Mouse (Mus musculus) heart, postnatal 10 days (tissue): ENCODE data around the gene Mecom. TPM values are rescaled to one million over a fixed set of nuclear protein-coding genes. Genes with fewer than 3 reads are reported as not detected.

Experiments used
- DNase-seq, 2 experiments: peaks; one replicate each; pipeline ENCODE4 v3.0.0; 2021
- intact Hi-C: fragments of 180-260 bp; cut with DNase I; formaldehyde crosslinking; loops from one replicate; pipeline ENCODE4 v1.15.1; 2025
- total RNA-seq, 2 experiments: library from RNA; stranded (reverse); gene quantifications; 2 replicates each; pipeline ENCODE4 v1.2.3; 2021

Gene Mecom
- total RNA-seq, 2 experiments from 2014 or later: 27.4 to 35.8 TPM

GRCm38 (mm10) chr3:30220701-30221412 lies 327.0 kb downstream of the Mecom start:
- DNase-seq: no peak
- intact Hi-C loops: no loop called here

GRCm38 (mm10) chr3:30219891-30220290 lies 327.9 kb downstream of the Mecom start:
- DNase-seq: no peak
- intact Hi-C loops: no loop called here

- intact Hi-C loops: no loop called here
- DNase-seq: peak; percentile 11 to 18
Measured at GRCm38 (mm10) chr3:30219190-30219884, 328.5 kb downstream of the Mecom start.

GRCm38 (mm10) chr3:30214607-30215006 lies 333.2 kb downstream of the Mecom start:
- no peak for DNase-seq
- intact Hi-C loops: no loop called here

- intact Hi-C loops: no loop called here
- no peak for DNase-seq
Measured at GRCm38 (mm10) chr3:30213540-30214170, 334.2 kb downstream of the Mecom start.

GRCm38 (mm10) chr3:30212802-30213201 lies 335.0 kb downstream of the Mecom start:
- DNase-seq: no peak
- intact Hi-C loops: no loop called here

GRCm38 (mm10) chr3:30209131-30209530 lies 338.7 kb downstream of the Mecom start:
- no peak for DNase-seq
- intact Hi-C loops: no loop called here

- intact Hi-C loops: no loop called here
- no peak for DNase-seq
Measured at GRCm38 (mm10) chr3:30207886-30208285, 339.9 kb downstream of the Mecom start.

- intact Hi-C loops: no loop called here
- DNase-seq: no peak
Measured at GRCm38 (mm10) chr3:30207431-30207830, 340.4 kb downstream of the Mecom start.

- no peak for DNase-seq
- intact Hi-C loops: no loop called here
Measured at GRCm38 (mm10) chr3:30206123-30206522, 341.7 kb downstream of the Mecom start.

GRCm38 (mm10) chr3:30203764-30204163 lies 344.0 kb downstream of the Mecom start:
- DNase-seq: no peak
- intact Hi-C loops: no loop called here

- DNase-seq: no peak
- intact Hi-C loops: no loop called here
Measured at GRCm38 (mm10) chr3:30198854-30199253, 349.0 kb downstream of the Mecom start.

GRCm38 (mm10) chr3:30198227-30198626 lies 349.6 kb downstream of the Mecom start:
- DNase-seq: no peak
- intact Hi-C loops: no loop called here

GRCm38 (mm10) chr3:30195186-30195585 lies 352.6 kb downstream of the Mecom start:
- no peak for DNase-seq
- intact Hi-C loops: no loop called here

GRCm38 (mm10) chr3:30192294-30193007 lies 355.4 kb downstream of the Mecom start:
- intact Hi-C loops: no loop called here
- no peak for DNase-seq

GRCm38 (mm10) chr3:30189325-30189724 lies 358.5 kb downstream of the Mecom start:
- DNase-seq: no peak
- intact Hi-C loops: no loop called here

GRCm38 (mm10) chr3:30187812-30188469 lies 359.9 kb downstream of the Mecom start:
- intact Hi-C loops: no loop called here
- peak; percentile 12 for DNase-seq

GRCm38 (mm10) chr3:30181807-30182481 lies 365.9 kb downstream of the Mecom start:
- intact Hi-C loops: no loop called here
- DNase-seq: no peak

- intact Hi-C loops: no loop called here
- DNase-seq: no peak
Measured at GRCm38 (mm10) chr3:30176615-30177014, 371.2 kb downstream of the Mecom start.

GRCm38 (mm10) chr3:30173812-30174211 lies 374.0 kb downstream of the Mecom start:
- DNase-seq: no peak
- intact Hi-C loops: no loop called here
